Mouse (Mus musculus): ENCODE data around the gene Atp1b3. TPM values are rescaled to one million over a fixed set of nuclear protein-coding genes. Genes with fewer than 3 reads are reported as not detected.
"Not testable (repeated sequence)": the region's sequence is repeated elsewhere in the genome, so short reads cannot be mapped to it uniquely, and the experiment has no call there.

Gene Atp1b3
- 147 and 160 TPM in 2 replicates for polyA plus RNA-seq (2016; fragmentation: Nextera tagmentation; extraction: Ambion mirVana)

DNA sequence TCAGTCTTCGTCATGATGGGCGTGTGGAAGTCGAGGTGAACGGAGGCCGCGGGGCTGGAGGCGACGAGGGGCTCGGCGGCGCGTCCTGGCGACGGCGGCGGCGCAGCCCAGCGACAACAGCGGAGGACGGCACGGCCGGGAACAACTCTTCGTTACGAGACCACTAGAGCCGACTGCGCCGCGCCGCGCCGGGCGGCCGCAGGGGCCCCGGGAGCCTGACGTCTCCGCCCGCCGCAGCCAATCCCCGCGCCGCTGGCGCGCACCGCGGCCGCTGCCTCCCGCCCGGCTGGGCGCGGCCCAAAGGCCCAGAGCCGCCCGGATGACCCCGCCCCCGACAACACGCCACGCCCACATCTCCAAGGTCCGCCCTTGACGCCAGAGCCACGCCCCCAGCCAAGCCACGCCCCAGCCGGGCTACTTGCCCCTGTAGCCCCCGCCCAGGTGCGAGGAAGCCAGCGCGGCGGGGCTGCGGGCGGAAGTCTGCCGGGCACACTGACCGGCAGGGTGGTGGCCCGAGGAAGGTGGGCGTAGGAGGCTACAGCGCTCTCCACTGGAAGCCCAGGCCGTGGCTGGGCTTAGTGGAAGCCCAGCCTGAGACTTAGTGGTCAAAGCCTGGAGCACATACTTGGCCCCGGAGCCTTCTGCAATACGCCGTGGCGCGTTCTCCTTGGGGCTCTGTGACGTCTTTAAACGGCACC lies at the start of gene Atp1b3:
Gene Atp1b3 (minus strand): TSS at position 302 of the 698 bp plus-strand sequence.
- H3K36me3 ChIP-seq (replicated peaks), result peaks cover 5% of the 10 kb centered on the region; the same call in 1 of the 2 replicates
- H3K4me3 ChIP-seq, result peak within 1 kb of the TSS; percentile 88
- no peaks in the 10 kb centered on the region for H3K27me3 ChIP-seq (replicated peaks; ENCODE audit: low read depth, poor library complexity, severe bottlenecking)
- DNase-seq (ENCODE audit: low spot score), result peak; percentile 100
- under 1% methylated on average over 81 of the region's 81 CpGs for WGBS
- H3K27ac ChIP-seq (replicated peaks), result peak within 1 kb of the TSS; percentile 96
- no peaks in the 10 kb centered on the region for H3K9me3 ChIP-seq
- H3K4me1 ChIP-seq, result peaks cover 24% of the 10 kb centered on the region

GRCm38 (mm10) chr9:96412821-96413405 lies 48.7 kb upstream of the Atp1b3 start:
- Histone ChIP-seq H3K4me3 (no peak overlapping the region), H3K9me3 (no peaks in the 10 kb centered on the region), H3K27me3 (replicated peaks; ENCODE audit: low read depth, poor library complexity, severe bottlenecking) (no peaks in the 10 kb centered on the region), H3K27ac (replicated peaks) (no peak overlapping the region), H3K36me3 (replicated peaks) (no peaks in the 10 kb centered on the region), H3K4me1 (peaks cover 6% of the 10 kb centered on the region; the same call in 1 of the 2 replicates)
- DNase-seq (ENCODE audit: low spot score), result no peak
- WGBS, result 82% methylated on average over 9 of the region's 9 CpGs

GRCm38 (mm10) chr9:96404312-96404711 lies 40.1 kb upstream of the Atp1b3 start:
- no peaks in the 10 kb centered on the region for H3K27me3 ChIP-seq (replicated peaks; ENCODE audit: low read depth, poor library complexity, severe bottlenecking)
- no peaks in the 10 kb centered on the region for H3K9me3 ChIP-seq
- DNase-seq (ENCODE audit: low spot score), result no peak
- no peaks in the 10 kb centered on the region for H3K36me3 ChIP-seq (replicated peaks)
- H3K4me1 ChIP-seq, result peaks cover 8% of the 10 kb centered on the region
- H3K27ac ChIP-seq (replicated peaks), result no peak overlapping the region
- no peak overlapping the region for H3K4me3 ChIP-seq
- 87% methylated on average over 3 of the region's 3 CpGs for WGBS

DNA sequence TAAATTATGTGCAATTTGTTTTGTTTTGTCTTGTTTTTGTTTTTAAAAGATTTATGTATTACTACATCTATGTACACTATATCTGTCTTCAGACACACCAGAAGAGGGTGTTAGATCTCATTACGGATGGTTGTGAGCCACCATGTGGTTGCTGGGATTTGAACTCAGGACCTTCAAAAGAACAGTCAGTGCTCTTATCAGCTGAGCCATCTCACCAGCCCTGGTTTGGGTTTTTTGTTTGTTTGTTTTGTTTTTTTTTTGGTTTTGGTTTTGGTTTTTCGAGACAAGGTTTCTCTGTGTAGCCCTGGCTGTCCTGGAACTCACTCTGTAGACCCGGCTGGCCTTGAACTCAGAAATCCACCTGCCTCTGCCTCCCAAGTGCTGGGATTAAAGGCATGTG lies 35.7 kb upstream of the Atp1b3 start:
- peaks cover 34% of the 10 kb centered on the region for H3K4me1 ChIP-seq
- H3K27ac ChIP-seq (replicated peaks); H3K9me3 ChIP-seq; H3K36me3 ChIP-seq (replicated peaks); H3K27me3 ChIP-seq (replicated peaks; ENCODE audit: low read depth, poor library complexity, severe bottlenecking); H3K4me3 ChIP-seq; DNase-seq (ENCODE audit: low spot score): not testable (repeated sequence)
- WGBS, result 95% methylated on average over 3 of the region's 3 CpGs

GRCm38 (mm10) chr9:96399425-96399878 lies 35.2 kb upstream of the Atp1b3 start:
- H3K27me3 ChIP-seq (replicated peaks; ENCODE audit: low read depth, poor library complexity, severe bottlenecking), result peaks cover 5% of the 10 kb centered on the region; the same call in 1 of the 2 replicates
- peak overlapping the region; percentile 51; the same call in 1 of the 2 replicates for H3K27ac ChIP-seq (replicated peaks)
- H3K4me3 ChIP-seq, result no peak overlapping the region
- WGBS, result 64% methylated on average over 6 of the region's 6 CpGs
- H3K9me3 ChIP-seq, result no peaks in the 10 kb centered on the region
- no peaks in the 10 kb centered on the region for H3K36me3 ChIP-seq (replicated peaks)
- H3K4me1 ChIP-seq, result peaks cover 34% of the 10 kb centered on the region
- no peak for DNase-seq (ENCODE audit: low spot score)

- peaks cover 34% of the 10 kb centered on the region for H3K4me1 ChIP-seq
- H3K4me3 ChIP-seq, result no peak overlapping the region
- H3K27me3 ChIP-seq (replicated peaks; ENCODE audit: low read depth, poor library complexity, severe bottlenecking), result peaks cover 5% of the 10 kb centered on the region; the same call in 1 of the 2 replicates
- no peaks in the 10 kb centered on the region for H3K9me3 ChIP-seq
- H3K36me3 ChIP-seq (replicated peaks), result no peaks in the 10 kb centered on the region
- no peak for DNase-seq (ENCODE audit: low spot score)
- peak overlapping the region; percentile 60 for H3K27ac ChIP-seq (replicated peaks)
- 28% methylated on average over 4 of the region's 4 CpGs for WGBS
Observed at GRCm38 (mm10) chr9:96398614-96399013, 34.4 kb upstream of the Atp1b3 start.

- peak; percentile 21 for DNase-seq (ENCODE audit: low spot score)
Observed at GRCm38 (mm10) chr9:96398165-96398564, 33.9 kb upstream of the Atp1b3 start.

DNA sequence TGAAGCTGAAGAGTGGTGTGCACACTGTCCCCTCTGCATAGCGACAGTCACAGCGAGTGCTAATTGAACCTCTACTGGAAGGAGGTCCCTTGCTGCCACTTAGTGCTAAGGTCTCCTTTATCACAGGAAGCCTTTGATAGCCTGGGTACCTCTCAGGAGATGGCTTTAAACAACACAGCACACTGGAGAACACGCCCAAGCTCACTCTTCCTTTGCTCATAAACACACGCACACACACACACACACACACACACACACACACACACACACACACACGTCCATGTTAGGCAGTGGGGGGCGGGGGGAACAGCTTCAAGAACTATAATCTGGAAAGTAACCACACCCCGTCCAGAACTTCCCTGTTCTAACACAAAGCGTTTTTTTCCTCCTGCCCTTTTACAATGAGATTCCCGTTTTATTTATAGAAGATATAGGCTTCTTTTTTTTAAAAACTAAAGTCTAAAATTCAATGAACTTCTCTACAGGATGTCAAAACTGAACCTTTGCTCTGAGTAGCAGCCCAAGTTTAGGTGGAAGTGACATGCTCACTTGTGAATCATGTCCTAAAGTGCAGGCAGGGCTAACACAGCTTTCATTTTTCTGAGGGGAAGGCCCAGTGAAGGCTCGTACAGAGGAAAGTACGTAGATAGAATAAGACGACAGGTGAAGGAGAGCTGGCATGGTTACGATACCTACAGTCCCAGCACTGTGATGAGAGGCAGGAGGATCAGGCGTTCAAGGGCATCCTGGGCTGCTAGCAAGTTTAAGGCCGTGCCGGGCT lies 30.9 kb upstream of the Atp1b3 start:
- H3K27me3 ChIP-seq (replicated peaks; ENCODE audit: low read depth, poor library complexity, severe bottlenecking), result peaks cover 5% of the 10 kb centered on the region; the same call in 1 of the 2 replicates
- H3K27ac ChIP-seq (replicated peaks), result no peak overlapping the region
- H3K36me3 ChIP-seq (replicated peaks), result no peaks in the 10 kb centered on the region
- no peaks in the 10 kb centered on the region for H3K9me3 ChIP-seq
- H3K4me1 ChIP-seq, result peaks cover 31% of the 10 kb centered on the region
- H3K4me3 ChIP-seq, result no peak overlapping the region
- 78% methylated on average over 16 of the region's 16 CpGs for WGBS
- DNase-seq (ENCODE audit: low spot score), result no peak

More at GRCm38 (mm10) chr9:96398165-96398564, 33.9 kb upstream of the Atp1b3 start:
- Histone ChIP-seq H3K4me3 (no peak overlapping the region), H3K36me3 (replicated peaks) (no peaks in the 10 kb centered on the region), H3K4me1 (peaks cover 34% of the 10 kb centered on the region), H3K27me3 (replicated peaks; ENCODE audit: low read depth, poor library complexity, severe bottlenecking) (peaks cover 5% of the 10 kb centered on the region; the same call in 1 of the 2 replicates), H3K27ac (replicated peaks) (peak overlapping the region; percentile 60), H3K9me3 (no peaks in the 10 kb centered on the region)
- WGBS, result 38% methylated on average over 8 of the region's 8 CpGs

- no peak for DNase-seq (ENCODE audit: low spot score)
- Histone ChIP-seq H3K4me1 (peaks cover 24% of the 10 kb centered on the region), H3K36me3 (replicated peaks) (no peaks in the 10 kb centered on the region), H3K9me3 (no peaks in the 10 kb centered on the region), H3K27ac (replicated peaks) (no peak overlapping the region), H3K27me3 (replicated peaks; ENCODE audit: low read depth, poor library complexity, severe bottlenecking) (peaks cover 5% of the 10 kb centered on the region; the same call in 1 of the 2 replicates), H3K4me3 (no peak overlapping the region)
- WGBS, result 77% methylated on average over 2 of the region's 2 CpGs
Observed at GRCm38 (mm10) chr9:96393731-96394235, 29.5 kb upstream of the Atp1b3 start.

- Histone ChIP-seq H3K27me3 (replicated peaks; ENCODE audit: low read depth, poor library complexity, severe bottlenecking) (peaks cover 2% of the 10 kb centered on the region; the same call in 1 of the 2 replicates), H3K27ac (replicated peaks) (no peak overlapping the region), H3K4me1 (peaks cover 17% of the 10 kb centered on the region), H3K36me3 (replicated peaks) (no peaks in the 10 kb centered on the region), H3K9me3 (no peaks in the 10 kb centered on the region), H3K4me3 (no peak overlapping the region)
- no peak for DNase-seq (ENCODE audit: low spot score)
- WGBS, result 88% methylated on average over 5 of the region's 5 CpGs
Observed at GRCm38 (mm10) chr9:96393112-96393511, 28.9 kb upstream of the Atp1b3 start.

DNA sequence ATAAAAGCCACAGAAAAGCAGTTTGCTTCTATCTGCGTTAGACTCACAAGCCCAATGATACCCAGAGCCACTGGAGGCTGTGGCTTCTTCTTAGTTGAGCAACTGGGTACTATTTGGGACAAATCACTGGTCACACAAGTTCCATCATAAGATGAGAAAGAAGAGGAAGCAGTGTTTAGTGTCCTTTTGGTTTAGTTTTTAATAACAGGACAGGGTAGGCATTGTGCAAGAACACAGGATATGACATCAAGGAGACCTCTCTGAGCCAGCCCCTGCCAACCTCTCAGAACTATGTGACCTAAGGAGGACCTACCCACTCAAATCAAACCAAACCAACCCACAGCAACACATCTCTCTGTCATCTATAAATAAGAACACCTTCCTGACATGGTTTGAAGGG lies 27.7 kb upstream of the Atp1b3 start:
- no peak for DNase-seq (ENCODE audit: low spot score)
- Histone ChIP-seq H3K4me3 (no peak overlapping the region), H3K36me3 (replicated peaks) (no peaks in the 10 kb centered on the region), H3K9me3 (no peaks in the 10 kb centered on the region), H3K27ac (replicated peaks) (no peak overlapping the region), H3K4me1 (peaks cover 8% of the 10 kb centered on the region), H3K27me3 (replicated peaks; ENCODE audit: low read depth, poor library complexity, severe bottlenecking) (no peaks in the 10 kb centered on the region)
- 87% methylated on average over 1 of the region's 1 CpGs for WGBS
